Mouse (Mus musculus) embryo, embryonic 9.5 days (tissue): ENCODE measurements around the gene Map3k7cl.

ENCODE experiments used
- DNase-seq: peaks from one replicate; pipeline ENCODE4 v3.0.0-alpha.2; 2017; ENCODE audit errors: extremely low spot score

Gene Map3k7cl

DNA sequence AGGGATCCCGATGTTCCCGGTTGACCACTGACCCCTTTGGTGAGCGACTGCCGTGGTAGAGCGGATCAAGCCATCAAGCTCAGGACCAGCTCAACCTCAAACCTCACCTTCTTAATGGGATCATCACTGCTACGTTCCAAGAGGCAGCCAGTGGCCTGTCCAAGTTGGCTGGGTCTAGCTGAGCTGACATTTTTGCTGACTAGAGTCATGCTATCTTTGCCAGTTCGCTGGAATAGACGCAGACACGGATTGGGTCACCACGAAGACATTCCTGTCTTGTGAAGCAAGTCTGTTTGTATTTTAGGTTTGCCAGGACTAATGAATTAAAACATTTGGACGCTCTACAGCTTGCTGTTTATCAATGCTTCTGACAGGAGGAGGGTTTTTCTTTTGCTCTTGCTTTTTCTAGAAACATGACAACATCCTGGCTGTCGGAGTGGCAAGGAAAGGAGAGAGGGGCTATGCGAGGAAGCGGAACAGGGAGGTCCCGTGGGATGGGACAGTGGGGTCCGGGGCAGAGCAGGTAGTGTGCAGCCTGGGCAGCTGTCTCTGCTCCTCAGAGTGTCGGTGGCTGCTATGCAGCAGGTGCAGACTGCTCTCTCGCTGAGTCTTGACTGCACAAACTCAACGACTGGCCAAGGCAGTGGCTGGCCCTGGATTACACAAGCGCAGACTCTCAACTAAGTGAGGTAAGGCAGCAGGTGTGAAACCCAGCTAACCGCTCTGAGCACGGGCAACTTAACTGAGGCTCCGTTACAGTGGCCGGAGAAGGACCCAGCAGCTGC is at the start of gene Map3k7cl:
Gene Map3k7cl, plus strand, starts transcription at position 424 of the 785 bp plus-strand sequence.
- no peak for DNase-seq

DNA sequence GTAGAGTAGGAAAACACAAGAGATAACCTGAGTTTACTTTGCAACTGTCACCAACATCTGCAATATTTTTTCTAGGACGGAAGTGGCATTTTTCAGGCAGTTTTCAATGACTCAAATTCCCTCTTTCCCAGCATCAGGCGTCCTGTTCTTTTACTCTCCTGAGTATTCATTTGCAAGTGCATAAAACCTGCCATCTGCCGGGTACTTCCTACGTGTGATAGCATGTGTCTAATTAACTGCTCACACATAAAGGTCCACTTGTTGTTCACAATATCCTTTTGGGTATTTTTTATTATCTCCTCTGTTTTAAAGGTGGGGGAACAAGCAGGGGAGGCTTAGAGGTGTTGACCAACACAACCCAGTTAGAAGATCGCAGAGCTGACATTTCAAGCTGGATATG is 41.4 kb upstream of the Map3k7cl start:
- DNase-seq = no peak

DNA sequence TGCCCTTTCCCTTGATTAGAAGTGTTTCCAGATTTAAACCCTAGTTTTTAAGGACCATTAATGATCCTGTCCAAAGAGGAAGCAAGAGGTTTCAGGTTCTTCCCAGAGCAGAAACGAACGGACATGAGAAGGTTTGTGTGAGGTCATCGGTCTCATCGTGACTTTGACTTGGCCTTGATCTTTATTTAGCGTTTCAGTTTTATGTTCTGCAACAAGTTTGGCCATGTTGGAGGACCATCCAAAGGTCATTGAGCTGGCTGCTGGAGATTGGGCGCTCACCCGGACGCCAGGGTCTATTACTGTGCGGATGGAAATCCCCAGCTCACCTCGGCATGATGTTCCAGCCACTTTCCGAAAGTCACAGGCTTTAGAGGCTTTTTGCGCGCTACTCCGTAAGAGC is 40.8 kb upstream of the Map3k7cl start:
- DNase-seq = no peak

DNA sequence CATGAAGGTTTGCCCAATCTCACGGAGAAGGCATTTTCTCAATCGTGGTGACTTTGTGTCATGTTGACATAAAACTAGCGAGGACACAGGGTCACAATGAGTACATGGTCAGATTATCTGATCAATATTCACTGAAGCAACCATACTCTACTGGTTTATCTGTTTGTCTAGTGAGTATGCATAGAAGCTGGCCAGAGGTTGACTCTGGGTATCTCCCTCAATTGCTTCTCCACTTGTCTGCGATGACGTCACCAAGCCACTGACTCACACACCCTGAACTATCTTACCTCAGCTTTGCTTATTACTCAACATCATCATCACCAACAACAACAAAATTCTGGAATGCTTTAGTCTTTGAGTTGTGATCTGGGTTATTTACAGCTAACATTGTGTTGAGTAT is 28.9 kb upstream of the Map3k7cl start:
- no peak for DNase-seq

DNA sequence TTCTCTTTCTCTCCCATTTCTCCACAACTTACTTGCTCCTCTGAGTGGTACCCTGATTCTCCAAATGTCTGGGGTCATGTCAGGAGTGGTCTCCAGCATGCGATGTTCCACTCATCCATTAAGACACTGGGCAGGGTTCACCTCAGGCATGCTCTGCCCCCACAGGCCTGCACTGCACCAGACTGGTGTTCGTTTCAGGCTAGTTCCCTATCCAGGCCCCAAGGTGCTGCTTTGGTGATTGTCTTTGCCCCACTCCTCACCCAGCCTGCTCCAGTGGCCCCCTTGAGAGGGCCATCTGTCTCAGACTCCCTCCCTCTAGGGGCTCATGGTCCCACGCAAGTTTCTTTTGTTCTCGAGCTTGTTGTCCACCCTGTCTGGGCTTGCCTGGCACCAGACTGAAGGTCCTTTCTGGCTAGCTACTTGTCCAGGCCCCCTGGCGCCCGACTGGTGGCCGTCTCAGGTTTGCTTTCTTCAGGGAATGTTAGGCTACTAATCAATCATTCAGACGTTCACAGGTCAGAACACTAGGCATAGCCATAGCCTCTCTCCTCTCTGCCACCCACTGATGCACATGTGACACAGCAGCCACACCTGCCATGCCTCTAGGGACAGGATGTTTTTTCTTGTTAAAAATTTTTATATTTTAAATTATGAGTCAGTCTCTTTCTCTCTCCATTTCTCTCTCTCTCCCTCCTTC is 25.4 kb upstream of the Map3k7cl start:
- no peak for DNase-seq

DNA sequence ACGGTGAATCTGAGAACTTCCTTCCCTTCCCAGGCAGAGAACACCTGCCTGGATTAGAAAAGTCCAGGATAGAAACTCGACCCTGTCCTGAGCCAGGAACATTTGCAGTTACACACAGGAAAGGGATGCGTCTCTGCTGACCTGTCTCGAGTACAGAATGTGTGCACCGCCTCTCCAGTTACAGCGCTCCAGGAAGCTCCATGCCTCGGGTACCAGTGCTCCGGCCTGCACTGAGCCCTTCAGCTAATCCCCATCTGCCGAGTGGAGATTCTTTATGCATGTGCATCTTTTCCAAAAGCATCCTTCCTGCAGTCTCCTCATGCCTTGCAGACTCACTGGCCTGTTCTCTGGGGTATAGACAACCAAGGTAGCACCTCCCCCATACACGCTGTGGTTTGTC is 24.4 kb upstream of the Map3k7cl start:
- no peak for DNase-seq

DNA sequence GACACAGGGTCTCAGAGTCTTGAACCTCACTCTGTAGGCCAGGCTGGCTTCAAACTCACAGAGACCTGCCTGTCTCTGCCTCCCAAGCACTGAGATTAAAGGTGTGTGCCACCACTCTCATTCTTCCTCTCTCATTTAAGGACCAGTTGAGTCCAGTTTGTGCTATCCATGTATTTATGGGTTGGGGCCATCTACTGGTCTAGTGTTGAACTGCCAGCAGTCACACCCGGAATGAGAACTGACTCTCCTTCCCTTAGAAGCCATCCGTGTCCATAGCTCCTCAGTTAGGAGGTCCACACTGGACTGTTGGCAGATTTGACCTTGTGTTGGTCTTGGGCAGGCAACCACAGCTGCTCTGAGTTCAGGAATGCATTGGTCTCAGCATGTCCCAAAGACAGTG is 4.8 kb upstream of the Map3k7cl start:
- DNase-seq = no peak

DNA sequence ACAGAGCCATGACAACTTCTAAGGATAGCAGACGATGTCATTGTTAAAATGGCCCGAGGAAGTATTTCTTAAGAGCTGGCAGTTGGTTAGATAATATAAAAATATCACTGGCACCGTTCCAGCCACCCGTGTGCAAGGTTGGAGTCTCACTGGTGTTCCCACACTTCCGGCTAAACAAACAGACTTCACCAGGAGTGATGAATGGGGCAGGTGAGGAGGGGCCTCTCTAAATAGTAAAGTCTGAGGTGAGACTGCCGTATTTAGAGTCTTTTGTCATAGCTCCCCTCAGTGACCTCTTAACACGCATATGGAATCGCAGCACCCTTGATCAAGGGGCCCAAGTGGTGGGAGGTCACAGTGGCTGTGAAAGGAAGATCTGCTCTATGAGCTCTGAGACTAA is 3.2 kb downstream of the Map3k7cl start:
- no peak for DNase-seq

DNA sequence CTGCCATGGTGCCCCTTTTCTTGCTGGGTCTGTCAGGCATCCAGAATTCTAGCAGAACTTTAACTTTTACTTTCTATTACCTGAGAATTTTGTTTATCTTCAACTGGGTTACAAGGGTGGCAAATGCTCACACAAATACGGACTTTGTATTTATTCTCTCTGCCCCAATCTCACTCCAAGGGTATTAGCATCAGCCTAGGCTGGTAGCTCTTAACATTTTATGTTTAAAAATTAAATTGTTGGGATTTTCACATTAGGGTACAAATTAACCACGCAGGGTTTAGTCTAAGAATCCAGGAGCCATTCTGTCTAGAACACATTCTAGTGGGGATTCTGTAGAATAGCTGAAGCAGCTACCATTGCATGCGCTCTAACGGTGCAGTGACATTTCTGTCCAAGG is 8.4 kb downstream of the Map3k7cl start:
- DNase-seq = no peak

DNA sequence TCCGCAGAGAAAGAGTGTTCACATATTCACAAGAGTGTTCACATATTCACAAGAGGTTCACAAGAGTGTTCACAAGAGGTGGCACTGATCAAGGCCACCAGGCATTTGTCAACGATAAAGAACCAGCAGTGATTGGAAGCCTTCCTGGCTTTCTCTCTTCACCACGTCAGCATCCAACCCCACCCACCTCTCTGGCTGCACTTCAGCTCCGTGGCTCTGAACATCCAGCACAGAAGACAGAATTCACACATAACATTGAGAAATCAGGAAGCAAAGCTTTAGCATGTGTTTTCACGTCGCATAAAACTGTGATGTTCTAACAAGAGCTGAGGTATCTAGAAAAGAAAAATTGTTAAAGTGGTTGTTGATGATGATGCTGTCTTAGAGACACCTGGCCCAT is 10.4 kb downstream of the Map3k7cl start:
- DNase-seq = no peak

DNA sequence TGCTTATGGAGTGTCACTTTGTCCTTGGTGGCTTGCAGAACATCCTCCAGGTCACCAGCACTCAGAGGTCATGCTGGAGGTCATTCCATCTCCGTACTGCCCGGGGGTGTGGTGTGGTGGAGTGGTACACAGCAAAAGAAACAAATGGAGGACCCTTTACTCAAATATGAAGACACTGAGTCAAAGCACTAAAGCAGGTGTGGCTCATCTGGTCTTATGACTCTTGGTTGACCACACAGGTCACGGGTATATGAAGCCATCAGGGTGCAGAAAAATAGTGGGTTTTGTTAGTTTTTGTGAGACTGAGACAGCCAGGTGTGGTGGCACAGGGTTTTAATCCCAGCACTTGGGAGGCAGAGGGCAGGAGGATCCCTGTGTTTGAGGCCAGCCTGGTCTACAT is 11.4 kb downstream of the Map3k7cl start:
- DNase-seq = no peak

DNA sequence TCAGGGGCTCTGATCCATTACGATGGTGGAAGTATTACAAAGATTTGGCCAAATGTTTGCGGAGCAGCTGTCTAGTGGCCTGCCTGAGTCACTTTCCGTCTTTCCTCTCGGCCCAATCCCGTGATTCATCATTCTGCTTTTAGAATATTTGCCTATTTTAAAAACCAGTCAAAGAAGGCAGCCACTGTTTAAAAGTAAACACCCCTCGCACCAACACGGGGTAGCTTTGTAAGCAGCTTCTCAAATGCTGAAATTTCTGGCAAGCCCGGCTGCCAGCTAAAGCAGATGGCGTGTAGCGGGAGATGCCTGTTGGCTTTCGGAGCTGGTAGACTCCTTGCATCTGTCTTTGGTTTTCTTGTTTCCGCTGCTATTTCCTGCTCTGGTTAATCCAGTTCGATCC is 14.4 kb downstream of the Map3k7cl start:
- DNase-seq = no peak

DNA sequence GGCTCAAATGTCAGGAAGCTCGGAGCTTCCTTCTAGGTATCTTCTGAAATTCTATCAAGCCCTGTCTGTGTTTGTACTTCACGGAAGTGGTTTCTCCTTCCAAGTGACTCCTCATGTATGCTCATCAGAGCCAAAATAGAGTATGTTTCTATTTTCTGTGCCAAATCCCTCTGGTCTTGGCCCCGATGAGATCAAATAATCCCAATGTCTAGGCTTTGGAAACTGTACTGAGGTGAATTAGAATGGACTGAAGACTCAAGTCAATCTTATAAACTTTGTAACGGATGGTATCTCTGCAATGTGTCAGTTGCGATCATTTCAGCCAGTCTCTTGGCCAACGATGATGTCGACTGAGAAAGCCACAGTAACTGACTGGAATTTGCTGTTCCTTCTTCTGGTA is 15.1 kb downstream of the Map3k7cl start:
- DNase-seq = no peak

DNA sequence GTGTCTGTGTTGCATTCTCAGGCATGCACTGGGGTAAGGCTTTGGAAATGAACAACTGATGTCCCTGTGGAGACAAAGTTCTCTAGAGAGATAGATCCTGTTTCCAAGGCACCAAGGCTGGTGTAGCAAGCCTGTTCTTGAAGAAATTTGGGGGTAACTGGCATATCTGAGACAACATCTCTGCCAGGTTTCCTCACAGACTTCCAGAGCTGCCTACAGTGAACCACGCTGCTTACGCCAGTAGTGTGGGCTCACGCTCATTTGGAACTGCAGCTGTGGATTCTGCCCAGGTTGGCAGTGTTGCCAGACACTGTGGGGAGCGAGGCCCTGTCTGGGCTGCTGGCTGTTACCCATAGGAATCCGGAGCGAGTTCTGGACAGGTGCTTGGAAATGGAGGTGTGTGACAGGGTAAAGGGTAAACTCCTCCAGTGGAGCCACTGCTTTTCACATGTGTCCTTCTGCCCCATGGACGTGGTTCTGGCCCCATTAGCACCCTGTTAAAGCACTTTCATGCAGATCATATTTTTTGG is 16.5 kb downstream of the Map3k7cl start:
- no peak for DNase-seq

DNA sequence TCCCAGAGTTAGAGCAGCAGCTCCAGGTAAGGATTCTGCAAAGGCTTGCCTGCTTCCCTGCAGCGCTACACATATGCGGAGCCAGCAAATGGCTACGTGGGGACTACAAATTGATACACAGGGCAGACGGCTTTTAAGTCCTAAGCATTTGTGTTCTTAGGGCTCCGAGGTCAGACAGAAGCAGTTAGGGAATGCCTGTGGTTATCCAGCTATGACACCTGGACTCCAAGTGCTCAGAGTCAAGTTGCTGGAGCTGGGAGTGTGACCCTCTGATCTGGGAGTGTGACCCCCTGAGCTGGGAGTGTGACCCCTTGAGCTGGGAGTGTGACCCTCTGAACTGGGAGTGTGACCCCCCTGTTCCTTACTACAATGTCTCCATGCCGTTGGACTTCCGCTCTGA is 17.2 kb downstream of the Map3k7cl start:
- DNase-seq = no peak

DNA sequence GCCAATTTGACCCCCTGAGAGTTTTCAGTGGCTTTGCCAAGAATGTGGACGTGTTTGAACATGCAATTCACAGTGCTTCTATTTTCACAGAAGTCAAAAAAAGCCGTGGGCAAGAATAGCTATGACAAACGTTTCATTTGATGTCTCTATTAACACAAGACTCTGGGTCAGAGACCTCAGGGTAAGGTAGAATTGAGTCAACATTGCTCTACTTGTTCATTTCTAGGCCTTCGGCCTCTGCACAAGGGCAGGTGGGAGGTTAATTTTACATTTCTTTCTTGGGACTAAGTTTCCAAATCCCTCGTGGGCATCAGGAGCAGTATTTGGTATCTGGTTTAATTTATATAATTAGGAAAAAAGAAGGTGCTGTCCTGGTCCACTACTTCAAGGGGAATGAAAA is 20.3 kb downstream of the Map3k7cl start:
- no peak for DNase-seq

DNA sequence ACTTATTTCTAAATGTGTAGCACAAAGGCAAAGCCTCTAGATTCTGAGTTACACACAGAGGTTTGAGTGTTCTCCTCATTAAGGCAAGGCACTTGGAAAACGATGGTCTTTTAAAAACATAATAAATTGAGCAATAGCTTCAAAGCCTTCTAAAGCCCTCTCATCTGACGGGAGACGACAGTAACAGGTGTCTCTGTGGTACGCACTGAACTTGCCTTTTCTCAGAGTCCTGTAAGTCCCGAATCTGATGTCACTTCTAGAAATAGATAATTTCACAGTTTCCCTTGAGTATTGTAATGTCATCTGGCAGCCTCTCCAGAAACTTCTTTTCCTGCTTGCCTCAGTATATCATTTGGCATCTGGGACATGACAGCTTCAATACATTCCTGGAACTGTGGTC is 21.0 kb downstream of the Map3k7cl start:
- no peak for DNase-seq

DNA sequence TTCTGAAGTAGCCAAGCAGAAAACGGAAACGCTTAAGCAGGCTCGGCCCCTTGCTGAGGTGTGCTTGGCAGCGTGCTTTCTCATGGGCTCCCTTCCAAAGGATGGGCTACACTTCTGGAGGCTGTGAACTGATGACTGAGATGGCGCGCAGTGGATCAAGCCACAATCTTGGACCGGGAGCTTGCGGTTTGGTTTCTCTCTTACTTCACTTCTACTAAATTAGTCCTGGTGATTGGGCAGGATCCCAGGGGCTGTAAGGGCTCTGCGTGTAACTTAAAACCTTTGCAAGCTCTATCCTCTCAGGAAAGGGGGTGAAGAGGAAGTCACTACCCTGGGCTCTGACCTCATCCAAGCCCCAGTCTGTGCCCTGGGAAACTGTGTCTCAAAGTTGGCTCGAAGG is 22.5 kb downstream of the Map3k7cl start:
- DNase-seq = no peak

DNA sequence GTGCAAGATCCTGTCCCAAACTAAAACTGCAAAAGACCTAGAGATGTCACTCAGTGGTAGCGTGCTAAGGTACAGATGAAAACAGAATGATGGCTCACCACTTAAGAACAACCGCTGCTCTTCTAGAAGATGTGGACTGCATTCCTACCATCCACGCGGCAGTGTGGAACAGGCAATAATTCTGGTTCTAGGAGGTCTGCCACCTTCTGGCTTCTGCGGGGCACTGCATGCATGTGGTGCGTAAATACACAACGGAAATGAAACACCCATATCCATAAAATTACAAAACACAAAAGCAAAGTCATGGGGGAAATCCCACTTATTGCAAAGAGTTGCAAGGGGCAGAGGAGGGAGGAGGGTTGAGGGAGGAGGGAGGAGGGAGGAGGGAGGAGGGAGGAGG is 25.8 kb downstream of the Map3k7cl start:
- no peak for DNase-seq

DNA sequence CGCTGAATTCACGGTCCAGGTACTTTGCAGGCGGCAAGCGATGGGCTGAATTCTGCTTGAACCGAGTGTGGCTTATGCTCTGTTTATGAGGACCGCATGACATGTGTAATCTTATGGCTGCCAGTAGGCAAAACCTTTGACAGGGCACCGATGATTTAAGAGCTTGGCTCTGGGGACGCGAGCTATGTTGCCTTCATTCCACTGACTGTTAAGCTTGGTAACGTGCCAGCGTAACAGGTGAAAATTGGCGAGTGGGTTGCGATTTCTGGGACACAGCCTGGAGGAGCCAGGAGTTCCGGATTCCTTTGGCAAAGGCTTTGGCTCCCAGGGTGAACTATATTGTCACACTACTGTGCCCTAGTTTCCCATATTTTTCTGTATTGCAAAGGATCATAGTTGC is 26.3 kb downstream of the Map3k7cl start:
- no peak for DNase-seq

DNA sequence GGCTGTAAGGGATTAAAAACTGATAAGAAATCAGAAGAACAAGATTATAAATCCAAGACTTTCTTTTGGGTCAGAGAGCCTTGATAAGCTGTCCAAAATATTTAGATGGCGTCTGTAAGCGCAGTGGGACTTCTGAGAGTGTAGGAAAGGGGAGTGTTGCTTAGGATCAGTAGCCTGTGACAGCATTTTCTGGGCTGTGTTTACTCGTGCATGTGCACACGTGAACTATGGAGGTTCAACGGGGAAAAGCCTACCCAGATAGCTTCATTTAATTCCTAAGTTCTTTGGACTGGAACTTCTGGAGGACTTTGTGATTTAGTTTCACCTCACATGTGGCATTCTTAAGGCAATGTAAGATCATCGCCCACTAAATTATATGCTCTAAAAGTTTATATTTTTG is 29.6 kb downstream of the Map3k7cl start:
- no peak for DNase-seq

DNA sequence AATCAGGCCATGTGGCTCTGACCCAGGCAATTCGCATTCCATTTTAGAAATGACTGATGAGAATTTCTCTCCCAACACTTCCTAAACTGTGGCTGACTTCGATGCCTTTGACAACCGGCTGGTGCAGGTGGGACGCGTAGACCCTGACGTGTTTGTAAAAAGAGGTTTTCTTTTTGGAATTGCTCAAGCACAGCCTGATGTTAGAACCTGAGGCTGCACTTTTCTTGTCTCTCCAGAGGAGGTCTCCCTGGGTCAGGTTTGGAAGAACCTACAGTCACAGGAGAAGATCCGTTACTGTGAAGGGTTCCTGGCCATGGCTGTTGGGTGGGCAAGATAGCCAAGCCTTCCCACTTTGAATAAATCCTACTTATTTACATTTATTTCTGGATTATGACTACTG is 31.5 kb downstream of the Map3k7cl start:
- DNase-seq = no peak

DNA sequence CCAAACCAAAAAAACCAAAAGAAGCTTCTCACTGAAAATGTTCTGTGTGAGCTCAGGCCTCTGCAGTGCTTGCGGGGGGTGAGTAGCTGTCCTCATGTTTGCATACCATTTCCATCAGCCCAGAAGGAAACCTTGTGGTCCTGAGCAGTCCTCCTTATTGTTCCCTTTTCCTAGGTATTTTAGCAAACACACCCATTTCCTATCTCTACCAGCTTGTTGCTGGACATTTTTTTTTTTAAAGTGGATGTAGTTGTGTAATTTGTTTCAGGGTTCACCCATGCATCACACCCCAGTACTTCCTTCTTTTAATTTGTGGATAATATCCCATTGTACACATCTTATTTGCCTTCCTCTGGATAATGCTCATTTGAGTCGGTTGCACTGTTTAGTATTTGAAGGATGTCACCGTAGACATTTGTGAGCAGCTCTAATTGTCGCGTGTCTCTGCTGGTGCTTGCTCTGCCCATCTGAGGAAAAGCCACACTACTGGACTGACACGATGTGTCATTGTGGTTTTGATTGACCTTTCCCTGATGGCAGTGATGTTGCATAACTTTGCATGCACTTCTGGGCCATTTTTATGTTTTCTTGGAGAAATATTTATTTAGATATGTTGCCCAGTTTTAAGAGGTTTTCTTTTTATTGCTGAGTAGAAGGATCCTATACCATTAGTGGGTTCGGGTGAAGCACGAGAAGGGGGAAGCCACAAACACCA is 32.6 kb downstream of the Map3k7cl start:
- DNase-seq = no peak
